ENCODE assay signal across 11 mouse cellular contexts in the genomic region with DNA sequence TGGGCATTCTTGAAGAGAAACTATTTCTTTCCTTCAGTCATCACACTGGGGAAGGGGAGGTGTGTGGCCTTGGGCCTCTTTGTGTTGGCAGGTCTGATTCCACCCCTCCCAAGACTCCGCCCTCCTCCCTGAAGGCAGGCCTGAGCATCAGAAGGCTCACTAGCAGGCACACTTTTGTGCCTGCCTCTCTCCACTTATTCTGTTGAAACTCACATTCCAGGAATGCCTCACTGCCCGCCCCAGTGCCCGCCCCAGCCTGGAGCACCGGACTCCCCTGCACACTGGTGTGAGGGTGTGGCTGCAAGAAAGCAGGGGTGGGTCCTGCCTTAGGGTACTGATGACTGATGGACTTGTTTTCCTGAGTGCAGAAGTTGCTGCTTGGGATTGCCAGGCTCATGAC. TPM values are rescaled to one million over a fixed set of nuclear protein-coding genes. Genes with fewer than 3 reads are reported as not detected.
A peak's percentile ranks its signal among the peaks of the same experiment; 100 is the strongest.
DNase-seq lines count a peak whose midpoint lies in the region; ATAC-seq and TF ChIP-seq lines count a peak whose summit lies in the region.
"Had no signal": no experiment of that assay in that cellular context is flagged by ENCODE, and none has a peak within 500 bp of the region (broad histone marks: within the 10 kb centered on the region; RNA-seq: fewer than 3 reads in every experiment).

No protein-coding gene starts in this region.

- H3K4me2 ChIP-seq in heart, embryonic 16.5 days (ENCODE audit: low read depth, low read length), result no peak overlapping the region
- peak overlapping the region; percentile 27 for H3K4me2 ChIP-seq in myocyte (ENCODE audit: low read depth)
- H3K4me2 ChIP-seq in neural tube, embryonic 15.5 days, result no peak overlapping the region

- no peak overlapping the region for H3K4me3 ChIP-seq in heart, embryonic 16.5 days (ENCODE audit: low read length)
- no peak overlapping the region for H3K4me3 ChIP-seq in heart, adult 2 months
- no peak overlapping the region for H3K4me3 ChIP-seq in myocyte
- no peak overlapping the region for H3K4me3 ChIP-seq in neural tube, embryonic 15.5 days (replicated peaks)

- TF ChIP-seq CTCF in heart, adult 2 months (IDR thresholded peaks at IDR 0.05), result no peak

- H3K9ac ChIP-seq in heart, embryonic 16.5 days (ENCODE audit: low read length), result no peak overlapping the region
- no peak overlapping the region for H3K9ac ChIP-seq in heart, adult 2 months (ENCODE audit: low read depth, low read length)
- H3K9ac ChIP-seq in neural tube, embryonic 15.5 days (replicated peaks), result no peak overlapping the region

- intact Hi-C loops in heart, adult 2 months (cut with DNase I), result no loop called here
- intact Hi-C loops in left cerebral cortex, postnatal 14 days (cut with DNase I), result no loop called here

- no peak for TF ChIP-seq EP300 in heart, adult 2 months (IDR thresholded peaks at IDR 0.05; ENCODE audit: insufficient read depth, low read depth, low read length)

- H3ac ChIP-seq in myocyte (ENCODE audit: control insufficient read depth, insufficient read length), result no peak overlapping the region

- peaks cover 20% of the 10 kb centered on the region for H3K4me1 ChIP-seq in heart, embryonic 16.5 days (ENCODE audit: control insufficient read depth, insufficient read depth, low read length)
- H3K4me1 ChIP-seq in heart, adult 2 months (ENCODE audit: control insufficient read depth, insufficient read depth, low read length), result peaks cover 12% of the 10 kb centered on the region
- peaks cover 12% of the 10 kb centered on the region for H3K4me1 ChIP-seq in neural tube, embryonic 15.5 days

- H3K27me3 ChIP-seq in heart, embryonic 16.5 days (ENCODE audit: control insufficient read depth, insufficient read depth, low read length), result no peaks in the 10 kb centered on the region
- no peaks in the 10 kb centered on the region for H3K27me3 ChIP-seq in heart, adult 2 months (ENCODE audit: control insufficient read depth, insufficient read depth, low read length)
- H3K27me3 ChIP-seq in myocyte (ENCODE audit: control insufficient read depth, insufficient read depth, insufficient read length), result no peaks in the 10 kb centered on the region
- H3K27me3 ChIP-seq in neural tube, embryonic 15.5 days (replicated peaks), result no peaks in the 10 kb centered on the region

- peak; percentile 50 for ATAC-seq in heart, embryonic 16.5 days (replicated peaks; ENCODE audit: extremely low read depth, insufficient read depth, low FRiP score)
- no peak for ATAC-seq in neural tube, embryonic 15.5 days (ENCODE audit: low FRiP score)
- ATAC-seq: hindbrain, embryonic 16.5 days had no signal

- 26% methylated on average over 4 of the region's 4 CpGs for WGBS in heart, embryonic 16.5 days
- WGBS in heart, adult 2 months, result 83% methylated on average over 4 of the region's 4 CpGs
- whole genome bisulfite sequencing in neural tube, embryonic 15.5 days, result 47% methylated on average over 4 of the region's 4 CpGs

- no peak for DNase-seq in heart, adult 2 months
- peak; percentile 39 for DNase-seq in embryo, embryonic 10.5 days (ENCODE audit: low spot score)
- peak; percentile 63 for DNase-seq in kidney, postnatal 14 days
- no peak for DNase-seq in left cerebral cortex, postnatal 14 days (ENCODE audit: low spot score in 2 of 2)
- no peak for DNase-seq in right cerebral cortex, postnatal 4 days

- H3K79me2 ChIP-seq in heart, adult 2 months (replicated peaks; ENCODE audit: control insufficient read depth, insufficient read depth, low read length), result no peaks in the 10 kb centered on the region
- H3K79me2 ChIP-seq in myocyte (ENCODE audit: control insufficient read depth, insufficient read depth), result no peaks in the 10 kb centered on the region

- 0 out of 2 replicates have a peak overlapping the region, but pooled peaks have one; percentile 20 for H3K27ac ChIP-seq in heart, embryonic 16.5 days (ENCODE audit: low read length)
- no peak overlapping the region for H3K27ac ChIP-seq in heart, adult 2 months
- H3K27ac ChIP-seq in neural tube, embryonic 15.5 days (replicated peaks), result no peak overlapping the region

- no peaks in the 10 kb centered on the region for H3K36me3 ChIP-seq in heart, embryonic 16.5 days (ENCODE audit: control insufficient read depth, insufficient read depth)
- H3K36me3 ChIP-seq in heart, adult 2 months (ENCODE audit: control insufficient read depth, insufficient read depth, low read length), result no peaks in the 10 kb centered on the region
- H3K36me3 ChIP-seq in myocyte (ENCODE audit: control insufficient read depth, insufficient read depth), result peaks cover 15% of the 10 kb centered on the region
- H3K36me3 ChIP-seq in neural tube, embryonic 15.5 days, result no peaks in the 10 kb centered on the region

- TF ChIP-seq POLR2A in heart, adult 2 months (IDR thresholded peaks at IDR 0.05; ENCODE audit: insufficient read depth, low read depth, low read length), result no peak
- no peak for TF ChIP-seq POLR2A in myocyte (IDR thresholded peaks at IDR 0.05; ENCODE audit: insufficient read length, low read depth)

- no peaks in the 10 kb centered on the region for H3K9me3 ChIP-seq in heart, embryonic 16.5 days (replicated peaks; ENCODE audit: control insufficient read depth, low read length)
- no peaks in the 10 kb centered on the region for H3K9me3 ChIP-seq in neural tube, embryonic 15.5 days (replicated peaks)

TF ChIP-seq in myocyte, 11 proteins besides CTCF, POLR2A, EP300 and RAD21:
- TF ChIP-seq MYOD1 (IDR thresholded peaks at IDR 0.05; ENCODE audit: control insufficient read depth in 1 of 3, insufficient read length in 2 of 3, low read depth in 2 of 3), result peak in 1 of 3 experiments; percentile 7
- peak in 1 of 3 experiments; percentile 29 for TF ChIP-seq MYOG (IDR thresholded peaks at IDR 0.05; ENCODE audit: control insufficient read depth in 1 of 3, insufficient read depth in 1 of 3, insufficient read length in 2 of 3, low read depth in 2 of 3)
- TF ChIP-seq POLR2AphosphoS2 (IDR thresholded peaks at IDR 0.05; ENCODE audit: insufficient read length, low read depth), result no peak
TF ChIP-seq in myocyte: peak in this region for 2.

RNA-seq across cellular contexts. Expression of a gene that starts 46.5 kb away (rescaled TPM):
- polyA plus RNA-seq in heart, embryonic 16.5 days (2015; fragmentation: Nextera tagmentation; extraction: Ambion mirVana), result 63.4 and 65.6 TPM in 2 replicates
- total RNA-seq in heart, adult 2 months (2021), result 100 to 1,000 TPM; 102 to 117 TPM
- 85.7 and 91.1 TPM in 2 replicates for polyA plus RNA-seq in heart, adult 2 months (2012; rRNA removed)
- 176 TPM for polyA plus RNA-seq in myocyte (2012; fragmentation: generic; extraction: Trizol)
- 23.7 and 25.1 TPM in 2 replicates for polyA plus RNA-seq in neural tube, embryonic 15.5 days (2015; fragmentation: Nextera tagmentation; extraction: Ambion mirVana)
- total RNA-seq in left cerebral cortex, postnatal 14 days (2021), result 100 to 1,000 TPM; 222 to 262 TPM
- total RNA-seq: common myeloid progenitor, adult 5-6 weeks; MEL had no signal

RNA-seq across cellular contexts. Expression of a gene that starts 49.5 kb away (rescaled TPM):
- 0.29 TPM in 1 of 2 replicates, not detected in the other for polyA plus RNA-seq in heart, embryonic 16.5 days (2015; fragmentation: Nextera tagmentation; extraction: Ambion mirVana)
- total RNA-seq in heart, adult 2 months (2021), result not detected
- polyA plus RNA-seq in heart, adult 2 months (2012; rRNA removed), result 0.03 and 0.04 TPM in 2 replicates
- polyA plus RNA-seq in myocyte (2012; fragmentation: generic; extraction: Trizol), result not detected
- polyA plus RNA-seq in neural tube, embryonic 15.5 days (2015; fragmentation: Nextera tagmentation; extraction: Ambion mirVana), result 2.0 TPM in 1 of 2 replicates, not detected in the other
- not detected for total RNA-seq in left cerebral cortex, postnatal 14 days (2021)
- total RNA-seq: common myeloid progenitor, adult 5-6 weeks; MEL had no signal
- polyA plus RNA-seq: hindbrain, embryonic 16.5 days had no signal

Comparison
In these comparisons a context has a peak if more than half of its experiments do, and no peak if none do; other contexts are left out.
1. DNase-seq: peak in embryo, embryonic 10.5 days (single experiment) and kidney, postnatal 14 days (single experiment); none in heart, adult 2 months (0 of 2), left cerebral cortex, postnatal 14 days (0 of 2) and right cerebral cortex, postnatal 4 days (single experiment).